Mouse (Mus musculus) ES-Bruce4 (cell line): ENCODE data around the gene Lrrc26. TPM values are rescaled to one million over a fixed set of nuclear protein-coding genes. Genes with fewer than 3 reads are reported as not detected.

Source experiments
- H3K27ac ChIP-seq: 2 replicates; pipeline ENCODE4 v1.5.1; 2012; ENCODE audit warnings: low read length, inconsistent platforms; ENCODE audit not compliant: insufficient read depth
- H3K27me3 ChIP-seq: 2 replicates; pipeline ENCODE4 v1.6.1; 2012; ENCODE audit warnings: mild to moderate bottlenecking, low read length, inconsistent platforms; ENCODE audit not compliant: control insufficient read depth, poor library complexity, insufficient read depth, severe bottlenecking
- H3K36me3 ChIP-seq: 2 replicates; pipeline ENCODE4 v1.6.1; 2012; ENCODE audit warnings: inconsistent platforms, mild to moderate bottlenecking, low read length, moderate library complexity; ENCODE audit not compliant: control insufficient read depth, poor library complexity, insufficient read depth, severe bottlenecking
- H3K4me1 ChIP-seq: one replicate; pipeline ENCODE4 v1.8.1; 2011; ENCODE audit warnings: low read length; ENCODE audit not compliant: control insufficient read depth, insufficient read depth
- H3K4me3 ChIP-seq: 2 replicates; pipeline ENCODE4 v1.5.1; 2011; ENCODE audit warnings: low read depth, mild to moderate bottlenecking, low read length
- H3K9ac ChIP-seq: 2 replicates; pipeline ENCODE4 v1.6.1; 2012; ENCODE audit warnings: low read depth, mild to moderate bottlenecking, inconsistent platforms; ENCODE audit not compliant: poor library complexity, severe bottlenecking
- H3K9me3 ChIP-seq: replicated peaks from 2 replicates; pipeline ENCODE4 v1.6.1; 2012; ENCODE audit warnings: mild to moderate bottlenecking, low read length, inconsistent platforms; ENCODE audit not compliant: control insufficient read depth, poor library complexity, insufficient read depth, severe bottlenecking
- CTCF ChIP-seq: IDR thresholded peaks from one replicate; pipeline ENCODE4 v1.8.1; 2011; ENCODE audit warnings: low read depth, low read length
- EP300 ChIP-seq: IDR thresholded peaks from 2 replicates; pipeline ENCODE4 v1.6.1; 2011; ENCODE audit warnings: low read depth, low read length; ENCODE audit not compliant: insufficient read depth
- POLR2A ChIP-seq: IDR thresholded peaks from one replicate; pipeline ENCODE4 v1.8.1; 2011; ENCODE audit warnings: low read length; ENCODE audit not compliant: insufficient read depth
- polyA plus RNA-seq: library from polyadenylated mRNA; stranded (reverse); fragments of >200 nt; gene quantifications from 2 replicates; pipeline ENCODE4 v1.2.4, GENCODE M21; 2011; ENCODE audit warnings: low read depth; ENCODE audit not compliant: missing spikeins, insufficient read depth, insufficient read length

The Lrrc26 gene
- polyA plus RNA-seq, 1 experiment = not detected

- no peak overlapping the region for H3K27ac ChIP-seq
- no peak overlapping the region for H3K9ac ChIP-seq
- H3K9me3 ChIP-seq = no peaks in the 10 kb centered on the region
- TF ChIP-seq CTCF (no peak), EP300 (no peak), POLR2A (no peak)
- no peak overlapping the region for H3K4me3 ChIP-seq
- H3K4me1 ChIP-seq = no peaks in the 10 kb centered on the region
- no peaks in the 10 kb centered on the region for H3K36me3 ChIP-seq
- no peaks in the 10 kb centered on the region for H3K27me3 ChIP-seq
These were observed 13.7 kb downstream of the Lrrc26 start for GRCm38 (mm10) chr2:25303452-25303851.

GRCm38 (mm10) chr2:25303931-25304656 lies 14.4 kb downstream of the Lrrc26 start:
- TF ChIP-seq EP300 (no peak), CTCF (no peak), POLR2A (no peak)
- Histone ChIP-seq H3K9ac (no peak overlapping the region), H3K27ac (no peak overlapping the region), H3K36me3 (no peaks in the 10 kb centered on the region), H3K27me3 (no peaks in the 10 kb centered on the region), H3K9me3 (no peaks in the 10 kb centered on the region), H3K4me1 (no peaks in the 10 kb centered on the region), H3K4me3 (no peak overlapping the region)

GRCm38 (mm10) chr2:25304657-25305541 lies 15.2 kb downstream of the Lrrc26 start:
- H3K27ac ChIP-seq = no peak overlapping the region
- TF ChIP-seq POLR2A (no peak), CTCF (no peak), EP300 (no peak)
- no peaks in the 10 kb centered on the region for H3K27me3 ChIP-seq

GRCm38 (mm10) chr2:25305587-25306359 lies 16.1 kb downstream of the Lrrc26 start:
- Histone ChIP-seq H3K9ac (no peak overlapping the region), H3K4me1 (no peaks in the 10 kb centered on the region), H3K9me3 (no peaks in the 10 kb centered on the region), H3K27me3 (no peaks in the 10 kb centered on the region), H3K4me3 (peak overlapping the region; percentile 54; the same call in 1 of the 2 replicates), H3K36me3 (no peaks in the 10 kb centered on the region), H3K27ac (no peak overlapping the region)
- TF ChIP-seq EP300 = no peak

More at GRCm38 (mm10) chr2:25304657-25305541, 15.2 kb downstream of the Lrrc26 start:
- H3K4me3 ChIP-seq = peak overlapping the region; percentile 54
- no peak overlapping the region for H3K9ac ChIP-seq
- H3K9me3 ChIP-seq = no peaks in the 10 kb centered on the region
- H3K36me3 ChIP-seq = no peaks in the 10 kb centered on the region
- H3K4me1 ChIP-seq = no peaks in the 10 kb centered on the region

- Histone ChIP-seq H3K4me3 (peak overlapping the region; percentile 51), H3K27me3 (no peaks in the 10 kb centered on the region), H3K9ac (no peak overlapping the region), H3K36me3 (no peaks in the 10 kb centered on the region), H3K27ac (no peak overlapping the region), H3K9me3 (no peaks in the 10 kb centered on the region), H3K4me1 (no peaks in the 10 kb centered on the region)
- TF ChIP-seq CTCF (no peak), EP300 (no peak), POLR2A (no peak)
These were observed 20.5 kb downstream of the Lrrc26 start for GRCm38 (mm10) chr2:25310180-25310579.
